Mouse (Mus musculus): ENCODE measurements around the gene Sema5b. TPM values are rescaled to one million over a fixed set of nuclear protein-coding genes. Genes with fewer than 3 reads are reported as not detected.

Sema5b gene
- polyA plus RNA-seq, 1 experiment from 2014 or later, result 27.7 TPM

DNA sequence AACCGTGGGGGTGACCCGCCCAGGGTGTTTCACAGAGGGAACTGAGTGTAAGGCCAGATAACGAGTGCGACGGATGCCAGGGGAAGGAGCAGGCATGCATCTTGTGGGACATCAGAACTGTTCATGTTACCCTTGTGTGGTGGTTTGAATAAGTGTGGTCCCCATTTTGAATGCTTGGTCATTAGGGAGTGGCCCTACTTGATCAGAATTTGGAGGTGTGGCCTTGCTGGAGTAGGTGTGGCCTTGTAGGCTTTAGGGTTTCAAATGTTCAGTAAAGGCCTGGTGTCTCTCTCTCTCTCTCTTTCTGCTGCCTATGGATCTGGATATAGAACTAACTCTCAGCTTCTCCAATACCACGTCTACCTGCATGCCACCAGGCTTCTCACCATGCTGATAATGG is 60.5 kb downstream of the Sema5b start:
- Histone ChIP-seq H3K27me3 (replicated peaks) (no peaks in the 10 kb centered on the region), H3K9ac (no peak overlapping the region), H3K4me2 (no peak overlapping the region), H3K27ac (no peak overlapping the region), H3K4me3 (no peak overlapping the region), H3K4me1 (peaks cover 59% of the 10 kb centered on the region), H3K36me3 (replicated peaks) (no peaks in the 10 kb centered on the region), H3K9me3 (no peaks in the 10 kb centered on the region)
- ATAC-seq (replicated peaks), result no peak
- 85% methylated on average over 6 of the region's 6 CpGs for WGBS

DNA sequence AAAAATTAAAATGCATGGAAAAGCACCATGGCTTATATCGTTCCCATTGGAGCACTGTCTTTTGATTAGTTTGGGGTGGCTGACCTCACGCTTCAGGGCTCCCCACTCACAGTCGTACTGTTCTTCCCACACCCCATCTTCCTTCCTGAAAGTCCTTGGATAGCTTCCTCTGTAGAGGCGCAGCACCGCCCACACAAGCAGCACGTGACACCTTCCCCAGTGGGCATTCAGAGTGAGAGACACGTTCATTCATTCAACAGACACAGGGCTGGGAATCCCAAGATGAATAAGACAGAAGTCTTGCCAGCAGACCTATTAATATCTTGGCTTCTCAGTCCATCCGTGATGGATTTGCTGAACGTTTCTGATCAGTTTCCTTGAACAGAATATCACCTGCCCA is 61.6 kb downstream of the Sema5b start:
- ATAC-seq (replicated peaks), result no peak
- peaks cover 51% of the 10 kb centered on the region for H3K4me1 ChIP-seq
- 59% methylated on average over 9 of the region's 9 CpGs for WGBS

GRCm38 (mm10) chr16:35603729-35604522 is 63.0 kb downstream of the Sema5b start:
- ATAC-seq (replicated peaks), result no peak
- H3K27ac ChIP-seq, result no peak overlapping the region
- H3K9ac ChIP-seq, result no peak overlapping the region
- H3K36me3 ChIP-seq (replicated peaks), result no peaks in the 10 kb centered on the region
- peaks cover 49% of the 10 kb centered on the region for H3K4me1 ChIP-seq
- no peaks in the 10 kb centered on the region for H3K27me3 ChIP-seq (replicated peaks)
- H3K4me2 ChIP-seq, result no peak overlapping the region
- H3K4me3 ChIP-seq, result no peak overlapping the region
- WGBS, result 52% methylated on average over 20 of the region's 20 CpGs
- H3K9me3 ChIP-seq, result no peaks in the 10 kb centered on the region

More for the DNA sequence above, 61.6 kb downstream of the Sema5b start:
- Histone ChIP-seq H3K9ac (no peak overlapping the region), H3K4me3 (no peak overlapping the region), H3K36me3 (replicated peaks) (no peaks in the 10 kb centered on the region), H3K27me3 (replicated peaks) (no peaks in the 10 kb centered on the region), H3K4me2 (no peak overlapping the region), H3K9me3 (no peaks in the 10 kb centered on the region), H3K27ac (no peak overlapping the region)

DNA sequence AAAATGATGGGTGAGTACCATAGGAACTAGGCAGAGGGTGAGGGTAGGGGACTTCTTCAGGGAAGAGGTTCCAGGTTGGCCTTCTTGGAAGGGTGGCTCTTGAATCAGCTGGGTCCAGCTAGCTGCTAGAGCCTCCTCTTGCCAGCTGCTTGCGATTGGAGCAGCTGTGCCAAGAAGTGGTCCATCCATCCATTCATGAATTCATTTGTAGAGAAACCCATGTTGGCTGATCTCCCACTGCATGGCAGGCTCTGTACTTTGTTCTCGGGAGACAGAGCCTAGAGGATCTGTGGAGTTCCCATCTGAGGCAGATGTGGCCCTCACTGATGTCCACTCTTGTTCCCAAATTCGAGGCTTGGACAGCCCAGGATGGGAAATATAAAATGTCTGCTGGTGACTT is 66.3 kb downstream of the Sema5b start:
- H3K4me2 ChIP-seq, result no peak overlapping the region
- no peaks in the 10 kb centered on the region for H3K27me3 ChIP-seq (replicated peaks)
- peaks cover 38% of the 10 kb centered on the region for H3K4me1 ChIP-seq
- H3K36me3 ChIP-seq (replicated peaks), result no peaks in the 10 kb centered on the region
- WGBS, result 73% methylated on average over 3 of the region's 3 CpGs
- no peak overlapping the region for H3K9ac ChIP-seq
- H3K9me3 ChIP-seq, result no peaks in the 10 kb centered on the region
- no peak overlapping the region for H3K4me3 ChIP-seq
- ATAC-seq (replicated peaks), result no peak
- no peak overlapping the region for H3K27ac ChIP-seq

DNA sequence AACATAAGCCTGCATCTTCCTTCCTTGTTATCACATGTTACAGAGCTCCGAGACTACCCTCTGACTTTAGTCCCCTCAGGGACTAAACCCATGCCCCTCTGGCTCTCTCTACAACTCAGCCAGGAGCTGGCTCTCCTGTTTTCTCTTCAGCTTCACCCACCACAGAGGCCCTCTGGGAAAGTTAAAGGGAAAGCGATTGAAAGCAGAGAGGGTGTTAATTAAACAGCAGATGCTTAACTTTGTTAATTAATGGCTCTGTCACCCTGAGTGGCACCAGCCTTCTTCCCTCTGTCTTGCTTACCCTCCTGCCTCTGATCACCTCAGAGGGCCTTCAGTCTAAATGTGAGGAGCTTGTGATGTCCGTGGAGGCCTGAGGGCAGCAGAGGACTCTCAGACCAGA is 67.3 kb downstream of the Sema5b start:
- H3K9me3 ChIP-seq, result no peaks in the 10 kb centered on the region
- no peak for ATAC-seq (replicated peaks)

GRCm38 (mm10) chr16:35609561-35609960 is 68.6 kb downstream of the Sema5b start:
- Histone ChIP-seq H3K4me3 (no peak overlapping the region), H3K4me2 (no peak overlapping the region), H3K27me3 (replicated peaks) (no peaks in the 10 kb centered on the region), H3K4me1 (peaks cover 31% of the 10 kb centered on the region), H3K36me3 (replicated peaks) (no peaks in the 10 kb centered on the region), H3K9me3 (no peaks in the 10 kb centered on the region), H3K27ac (no peak overlapping the region), H3K9ac (no peak overlapping the region)
- ATAC-seq (replicated peaks), result no peak
- WGBS, result 56% methylated on average over 6 of the region's 6 CpGs

More for the DNA sequence above, 67.3 kb downstream of the Sema5b start:
- no peaks in the 10 kb centered on the region for H3K36me3 ChIP-seq (replicated peaks)
- H3K27ac ChIP-seq, result no peak overlapping the region
- H3K4me2 ChIP-seq, result no peak overlapping the region
- no peaks in the 10 kb centered on the region for H3K27me3 ChIP-seq (replicated peaks)
- no peak overlapping the region for H3K9ac ChIP-seq
- no peak overlapping the region for H3K4me3 ChIP-seq
- 41% methylated on average over 3 of the region's 3 CpGs for WGBS
- H3K4me1 ChIP-seq, result peaks cover 33% of the 10 kb centered on the region

DNA sequence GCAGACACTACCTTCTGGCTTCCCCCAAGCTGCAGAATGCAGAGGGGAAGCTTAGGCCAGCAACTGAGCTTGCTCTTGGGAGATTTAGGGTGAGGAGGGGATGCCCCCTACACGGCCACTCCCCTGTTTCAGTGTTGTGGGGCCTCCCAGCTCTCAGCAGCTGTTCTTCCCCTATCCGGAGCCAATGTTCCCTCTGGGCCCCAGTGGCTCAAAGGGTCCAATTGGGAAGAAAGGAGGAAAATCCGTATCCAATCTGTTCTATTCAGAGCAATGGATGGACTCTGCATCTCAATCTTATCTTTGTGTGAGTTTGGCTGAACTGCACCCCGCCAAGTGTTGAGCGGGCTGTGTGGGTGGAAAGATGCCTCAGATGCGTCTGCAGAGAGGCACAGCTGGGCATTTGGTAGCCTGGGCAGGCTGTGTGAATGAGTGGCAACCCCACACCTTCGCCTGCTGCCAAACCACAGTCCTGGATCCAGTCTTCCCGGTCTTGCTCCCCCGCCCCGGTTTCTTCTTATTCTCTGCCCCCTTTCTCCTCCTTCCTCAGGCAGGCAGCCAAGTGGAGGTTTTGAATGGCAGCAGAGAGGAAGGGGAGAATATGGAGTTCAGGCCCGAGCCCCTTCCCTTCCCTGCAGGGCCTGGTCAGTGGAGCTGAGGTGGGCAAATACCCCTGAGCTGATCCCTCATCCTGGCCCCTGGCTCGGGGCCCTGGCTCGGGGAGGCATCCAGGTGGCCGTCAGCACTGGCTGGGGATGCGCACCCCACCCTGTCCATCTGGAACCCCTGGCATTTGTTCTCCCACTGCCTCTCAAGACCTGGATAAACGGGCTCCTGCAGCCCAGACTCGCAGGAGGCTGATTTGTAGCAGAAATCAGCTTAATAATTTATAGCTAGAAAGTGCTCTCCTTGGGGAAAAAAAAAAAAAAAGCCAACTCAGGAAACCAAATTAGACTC is 73.2 kb downstream of the Sema5b start:
- Histone ChIP-seq H3K9me3 (no peaks in the 10 kb centered on the region), H3K9ac (no peak overlapping the region), H3K4me2 (peak overlapping the region; percentile 22), H3K36me3 (replicated peaks) (no peaks in the 10 kb centered on the region), H3K4me1 (peaks cover 24% of the 10 kb centered on the region), H3K4me3 (no peak overlapping the region), H3K27ac (peak overlapping the region; percentile 75), H3K27me3 (replicated peaks) (no peaks in the 10 kb centered on the region)
- ATAC-seq (replicated peaks), result peak; percentile 79
- 15% methylated on average over 17 of the region's 17 CpGs for WGBS

DNA sequence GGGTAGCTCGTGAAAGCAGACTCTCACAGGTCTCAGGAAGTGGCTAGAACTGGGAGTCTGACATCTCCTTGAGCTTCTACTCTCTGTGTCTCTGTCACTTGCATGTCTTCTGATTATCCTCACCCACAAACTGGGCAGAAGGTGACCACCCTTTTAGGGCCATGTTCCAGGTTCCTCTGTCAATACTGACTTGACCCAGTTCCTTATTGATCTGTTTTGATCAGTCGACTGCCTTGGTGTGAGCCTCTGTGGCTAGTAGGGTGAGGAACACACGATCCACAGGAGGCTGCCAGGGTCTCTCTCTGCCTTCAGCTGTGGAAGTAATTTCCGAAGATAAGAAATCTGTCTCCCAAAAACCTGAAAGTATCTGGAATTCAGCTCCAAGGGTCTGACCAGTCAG is 76.8 kb downstream of the Sema5b start:
- Histone ChIP-seq H3K9me3 (no peaks in the 10 kb centered on the region), H3K4me2 (no peak overlapping the region), H3K27ac (no peak overlapping the region), H3K36me3 (replicated peaks) (no peaks in the 10 kb centered on the region), H3K4me3 (no peak overlapping the region), H3K27me3 (replicated peaks) (no peaks in the 10 kb centered on the region), H3K9ac (no peak overlapping the region), H3K4me1 (peaks cover 18% of the 10 kb centered on the region)
- WGBS, result 88% methylated on average over 4 of the region's 4 CpGs
- no peak for ATAC-seq (replicated peaks)

DNA sequence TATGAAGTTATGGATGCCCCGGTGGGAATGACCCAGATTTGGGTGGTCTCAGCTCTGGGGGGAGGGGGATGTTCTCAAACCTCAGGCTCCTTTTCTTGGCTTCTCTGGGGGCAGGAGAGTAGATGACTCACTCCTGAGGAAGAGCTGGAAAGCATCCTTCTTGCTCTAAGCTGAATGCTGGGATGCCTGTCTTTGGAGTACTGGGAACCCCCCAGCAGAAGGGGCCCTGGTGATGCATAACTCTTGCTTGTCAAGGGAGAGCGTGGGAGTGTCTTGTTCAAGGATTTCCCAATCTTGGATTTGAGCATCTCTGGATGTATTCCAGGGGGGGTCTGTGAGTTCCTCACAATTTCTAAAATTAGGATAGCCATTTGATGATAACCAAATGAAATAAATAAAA is 82.1 kb downstream of the Sema5b start:
- ATAC-seq (replicated peaks), result no peak
- H3K9me3 ChIP-seq, result no peaks in the 10 kb centered on the region
- no peak overlapping the region for H3K4me2 ChIP-seq
- 95% methylated on average over 2 of the region's 2 CpGs for WGBS
- H3K27me3 ChIP-seq (replicated peaks), result no peaks in the 10 kb centered on the region
- H3K9ac ChIP-seq, result no peak overlapping the region
- H3K4me3 ChIP-seq, result no peak overlapping the region
- H3K27ac ChIP-seq, result no peak overlapping the region
- peaks cover 22% of the 10 kb centered on the region for H3K4me1 ChIP-seq
- no peaks in the 10 kb centered on the region for H3K36me3 ChIP-seq (replicated peaks)

GRCm38 (mm10) chr16:35623986-35624385 is 83.0 kb downstream of the Sema5b start:
- 22% methylated on average over 7 of the region's 7 CpGs for WGBS
- H3K9ac ChIP-seq, result no peak overlapping the region
- H3K9me3 ChIP-seq, result no peaks in the 10 kb centered on the region
- no peaks in the 10 kb centered on the region for H3K27me3 ChIP-seq (replicated peaks)
- peak; percentile 18; the same call in 1 of the 2 replicates for ATAC-seq (replicated peaks)
- H3K4me1 ChIP-seq, result peaks cover 22% of the 10 kb centered on the region
- no peak overlapping the region for H3K27ac ChIP-seq
- no peaks in the 10 kb centered on the region for H3K36me3 ChIP-seq (replicated peaks)
- no peak overlapping the region for H3K4me2 ChIP-seq
- no peak overlapping the region for H3K4me3 ChIP-seq

- peaks cover 22% of the 10 kb centered on the region for H3K4me1 ChIP-seq
- H3K9me3 ChIP-seq, result no peaks in the 10 kb centered on the region
- no peaks in the 10 kb centered on the region for H3K36me3 ChIP-seq (replicated peaks)
- no peak overlapping the region for H3K9ac ChIP-seq
- no peaks in the 10 kb centered on the region for H3K27me3 ChIP-seq (replicated peaks)
- peak; percentile 28 for ATAC-seq (replicated peaks)
- WGBS, result 47% methylated on average over 6 of the region's 6 CpGs
- H3K27ac ChIP-seq, result peak overlapping the region; percentile 53
- H3K4me3 ChIP-seq, result no peak overlapping the region
- H3K4me2 ChIP-seq, result no peak overlapping the region
Measured at GRCm38 (mm10) chr16:35624877-35625276, 83.9 kb downstream of the Sema5b start.

- Histone ChIP-seq H3K4me3 (no peak overlapping the region), H3K4me2 (no peak overlapping the region), H3K9ac (no peak overlapping the region), H3K27ac (peak overlapping the region; percentile 53), H3K36me3 (replicated peaks) (no peaks in the 10 kb centered on the region), H3K4me1 (peaks cover 22% of the 10 kb centered on the region), H3K9me3 (no peaks in the 10 kb centered on the region), H3K27me3 (replicated peaks) (no peaks in the 10 kb centered on the region)
- peak; percentile 60 for ATAC-seq (replicated peaks)
- WGBS, result 53% methylated on average over 16 of the region's 16 CpGs
Measured at GRCm38 (mm10) chr16:35625286-35626020, 84.5 kb downstream of the Sema5b start.
